Mouse (Mus musculus) splenic B cell, adult 2 months (primary cell): ENCODE data around the gene Afdn.
A peak's percentile ranks its signal among the peaks of the same experiment; 100 is the strongest.

ENCODE experiments used
- DNase-seq: peaks from one replicate; pipeline ENCODE4 v3.0.0-alpha.2; 2011; ENCODE audit warnings: low read depth, low spot score
- H3K27me3 ChIP-seq: 2 replicates; pipeline ENCODE4 v1.6.1; 2012; ENCODE audit warnings: mild to moderate bottlenecking, low read length, moderate library complexity, mixed read lengths; ENCODE audit not compliant: control insufficient read depth, poor library complexity, insufficient read depth, severe bottlenecking
- H3K36me3 ChIP-seq: 2 replicates; pipeline ENCODE4 v1.6.1; 2012; ENCODE audit warnings: mild to moderate bottlenecking, low read length, moderate library complexity, mixed read lengths; ENCODE audit not compliant: control insufficient read depth, poor library complexity, insufficient read depth, severe bottlenecking

Gene Afdn

DNA sequence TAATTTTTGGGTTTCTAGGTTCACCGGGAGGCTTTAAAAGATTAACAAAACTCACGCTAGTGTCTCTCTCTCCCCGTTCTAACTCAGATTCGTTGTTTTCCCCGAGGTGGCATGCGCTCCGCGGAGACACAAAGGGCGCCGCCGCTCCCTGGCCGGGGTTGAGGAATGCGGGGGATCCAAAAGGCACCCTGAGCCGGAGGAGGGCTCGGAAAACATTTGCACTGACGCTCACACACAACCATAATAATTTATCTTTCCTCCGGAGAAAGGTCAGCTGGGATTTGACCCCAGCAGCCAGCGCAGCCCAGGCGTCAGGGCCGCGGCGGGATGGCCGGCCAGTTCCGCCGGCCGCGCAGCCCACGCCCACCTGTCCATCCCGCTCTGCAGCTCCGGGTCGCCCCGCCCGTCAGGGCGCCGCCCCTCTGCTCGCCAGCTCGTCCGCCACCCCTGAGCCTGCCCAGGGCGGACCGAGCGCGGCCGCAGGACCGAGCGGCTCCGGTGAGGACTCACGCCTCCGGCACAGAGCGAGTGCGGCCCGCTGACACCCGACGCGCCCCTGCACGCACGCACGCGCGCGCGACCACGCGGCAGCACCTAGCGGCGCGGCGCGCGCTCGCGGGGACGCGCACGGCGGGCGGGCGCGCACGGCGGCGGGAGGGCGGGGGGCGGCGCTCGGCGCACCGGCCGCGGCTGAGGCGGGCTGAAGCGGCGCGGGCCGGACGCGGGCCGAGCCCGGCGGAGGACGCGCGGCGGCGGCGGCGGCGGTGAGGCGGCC lies at the start of gene Afdn:
Gene Afdn, plus strand, starts transcription at position 687 of the 775 bp plus-strand sequence.
- DNase-seq: peak; percentile 29
- Histone ChIP-seq H3K36me3 (no peaks in the 10 kb centered on the region), H3K27me3 (peaks cover 2% of the 10 kb centered on the region)

DNA sequence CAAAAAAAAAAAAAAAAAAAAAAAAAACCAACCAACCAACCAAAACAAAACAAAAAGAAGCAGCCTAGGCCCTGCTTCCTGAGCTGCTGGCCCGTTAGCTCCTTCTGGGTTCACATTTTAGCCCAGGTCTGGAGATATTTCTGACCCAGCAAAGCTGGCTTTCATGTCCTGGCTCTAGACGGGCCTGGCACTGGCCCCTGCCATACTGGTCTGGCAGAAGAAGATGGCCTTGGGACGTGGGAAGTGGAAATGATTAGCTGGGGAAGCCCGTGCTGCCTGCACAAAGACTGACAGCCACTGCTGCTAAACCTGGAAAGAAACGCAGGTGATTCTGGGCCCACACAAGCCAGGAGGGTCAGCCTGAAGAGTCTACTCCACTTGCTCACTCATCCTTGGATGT lies 49.2 kb upstream of the Afdn start:
- no peaks in the 10 kb centered on the region for H3K36me3 ChIP-seq
- DNase-seq: no peak
- H3K27me3 ChIP-seq: no peaks in the 10 kb centered on the region

DNA sequence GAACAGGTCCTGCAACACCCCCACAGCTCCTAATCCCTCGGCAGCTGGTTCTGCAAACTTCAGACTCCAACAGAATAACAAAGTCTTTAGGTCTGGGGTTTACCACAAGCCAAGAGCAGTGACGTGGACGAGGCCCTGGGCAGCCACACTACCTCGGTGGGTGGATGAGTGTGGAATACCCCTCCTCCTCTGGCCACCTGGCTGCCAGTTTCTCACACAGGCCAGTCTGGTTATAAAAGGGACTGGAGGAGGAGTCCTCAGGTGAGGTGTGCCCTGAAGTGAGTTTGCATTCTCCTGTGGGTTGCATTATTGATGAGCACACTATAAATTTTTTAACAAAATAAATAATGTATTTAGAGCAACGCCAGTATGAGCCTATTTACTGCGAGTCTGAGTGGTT lies 48.2 kb upstream of the Afdn start:
- no peak for DNase-seq

DNA sequence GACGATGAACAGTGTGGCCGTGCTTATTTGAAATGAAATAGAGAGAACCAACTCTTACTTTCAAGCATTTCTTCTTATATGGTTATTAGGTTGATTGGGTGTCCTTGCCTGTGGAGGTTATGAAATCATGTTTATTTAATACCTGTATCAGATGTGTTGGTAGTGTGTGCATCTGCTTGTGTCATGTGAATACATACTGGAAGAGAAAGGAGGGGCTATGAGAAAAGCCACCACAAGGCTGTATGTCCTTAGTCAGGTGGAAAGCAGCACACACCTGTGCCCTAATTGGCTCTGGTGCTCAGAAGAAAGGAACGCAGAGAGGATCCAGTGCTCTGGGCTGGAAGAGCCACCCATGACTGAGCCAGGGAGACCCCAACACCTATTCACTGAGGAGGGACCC lies 47.8 kb upstream of the Afdn start:
- DNase-seq: no peak
- no peaks in the 10 kb centered on the region for H3K27me3 ChIP-seq
- no peaks in the 10 kb centered on the region for H3K36me3 ChIP-seq

More for the DNA sequence above, 48.2 kb upstream of the Afdn start:
- Histone ChIP-seq H3K36me3 (no peaks in the 10 kb centered on the region), H3K27me3 (no peaks in the 10 kb centered on the region)

GRCm38 (mm10) chr17:13714128-13714527 lies 46.2 kb upstream of the Afdn start:
- H3K36me3 ChIP-seq: no peaks in the 10 kb centered on the region
- H3K27me3 ChIP-seq: no peaks in the 10 kb centered on the region
- DNase-seq: no peak

DNA sequence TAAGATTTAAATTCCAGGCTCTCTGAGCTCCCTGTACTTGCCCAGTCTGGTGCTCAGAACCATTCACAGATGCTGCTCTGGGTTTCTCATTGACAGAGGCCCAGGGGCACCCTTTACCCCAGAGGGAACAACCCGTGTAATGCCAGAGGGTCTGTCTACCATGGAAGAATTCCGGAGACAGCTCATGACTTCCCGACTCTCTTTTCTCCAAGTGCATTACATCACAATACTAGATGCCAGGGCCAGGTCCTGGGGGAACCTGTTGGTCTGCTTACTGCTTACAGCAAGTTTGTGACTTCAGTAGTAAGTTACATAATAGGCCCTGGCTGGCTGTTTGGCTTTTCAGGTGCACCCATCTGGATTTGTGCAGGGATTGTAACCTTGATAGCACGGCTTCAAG lies 45.7 kb upstream of the Afdn start:
- no peaks in the 10 kb centered on the region for H3K27me3 ChIP-seq
- H3K36me3 ChIP-seq: no peaks in the 10 kb centered on the region
- DNase-seq: no peak

DNA sequence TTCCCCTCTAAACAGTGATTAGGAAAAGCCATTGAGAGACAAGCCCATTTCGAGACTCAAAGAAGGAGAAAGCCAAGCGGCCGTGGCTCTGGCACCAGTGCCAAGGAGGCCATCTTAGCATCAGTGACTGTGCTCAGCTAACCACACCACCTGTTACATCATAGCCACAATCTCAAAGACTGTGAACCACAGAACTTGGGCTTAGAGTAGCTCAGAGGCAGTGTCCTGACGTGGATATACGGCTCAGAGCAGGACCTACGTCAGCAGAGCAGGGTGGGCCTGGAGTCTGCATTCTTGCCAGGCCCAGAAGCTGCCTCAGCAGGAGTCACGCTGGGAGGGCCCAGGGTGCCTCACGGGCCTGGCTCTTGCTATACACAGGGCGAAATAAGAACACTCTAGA lies 44.8 kb upstream of the Afdn start:
- H3K36me3 ChIP-seq: no peaks in the 10 kb centered on the region
- DNase-seq: no peak
- H3K27me3 ChIP-seq: no peaks in the 10 kb centered on the region

GRCm38 (mm10) chr17:13716336-13716735 lies 44.0 kb upstream of the Afdn start:
- no peak for DNase-seq
- Histone ChIP-seq H3K27me3 (no peaks in the 10 kb centered on the region), H3K36me3 (no peaks in the 10 kb centered on the region)

DNA sequence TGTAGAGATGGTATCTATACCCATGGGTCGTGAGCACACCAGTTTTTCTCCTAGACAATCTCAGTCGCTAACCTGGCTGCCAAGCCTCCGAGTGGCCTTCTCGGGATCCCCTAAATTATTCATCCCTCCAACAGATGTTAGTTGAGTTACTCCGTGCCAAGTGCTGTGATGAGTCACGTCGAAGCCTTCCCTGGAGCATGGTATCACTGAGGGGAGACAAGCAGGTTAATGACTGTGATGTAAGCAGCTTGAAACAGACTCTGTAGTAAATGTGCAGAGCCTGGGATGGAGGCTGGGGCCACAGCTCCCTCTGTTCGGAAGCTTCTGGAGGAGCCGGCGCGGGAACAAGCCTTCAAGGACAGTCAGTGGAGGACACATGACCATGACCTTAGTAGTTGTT lies 42.9 kb upstream of the Afdn start:
- DNase-seq: no peak
- Histone ChIP-seq H3K36me3 (no peaks in the 10 kb centered on the region), H3K27me3 (no peaks in the 10 kb centered on the region)

DNA sequence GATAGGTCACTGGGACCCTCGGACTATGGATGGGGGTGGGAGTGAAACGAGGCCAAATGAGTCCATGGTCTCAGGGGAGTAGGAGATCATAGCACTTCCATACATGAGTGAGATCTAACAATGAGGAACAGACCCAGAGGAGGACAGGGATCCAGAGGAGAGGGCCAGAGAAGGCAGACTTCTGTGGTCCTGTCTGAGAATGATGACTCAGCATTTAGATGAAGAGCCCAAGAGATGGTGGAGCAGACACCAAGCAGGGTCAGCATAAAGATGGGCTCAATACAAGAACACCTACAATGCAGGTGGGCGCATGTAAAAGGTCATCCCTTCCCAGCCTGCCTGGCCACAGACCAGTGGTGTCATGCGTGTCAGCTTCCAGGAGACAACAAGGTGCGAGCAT lies 40.2 kb upstream of the Afdn start:
- Histone ChIP-seq H3K36me3 (no peaks in the 10 kb centered on the region), H3K27me3 (no peaks in the 10 kb centered on the region)
- no peak for DNase-seq

- Histone ChIP-seq H3K27me3 (no peaks in the 10 kb centered on the region), H3K36me3 (no peaks in the 10 kb centered on the region)
- DNase-seq: no peak
Observed at GRCm38 (mm10) chr17:13721372-13721771, 39.0 kb upstream of the Afdn start.

GRCm38 (mm10) chr17:13722434-13722833 lies 37.9 kb upstream of the Afdn start:
- H3K27me3 ChIP-seq: no peaks in the 10 kb centered on the region
- no peak for DNase-seq
- no peaks in the 10 kb centered on the region for H3K36me3 ChIP-seq

GRCm38 (mm10) chr17:13725004-13725550 lies 35.3 kb upstream of the Afdn start:
- DNase-seq: no peak
- Histone ChIP-seq H3K27me3 (no peaks in the 10 kb centered on the region), H3K36me3 (no peaks in the 10 kb centered on the region)

- Histone ChIP-seq H3K27me3 (no peaks in the 10 kb centered on the region), H3K36me3 (no peaks in the 10 kb centered on the region)
- DNase-seq: no peak
Observed at GRCm38 (mm10) chr17:13726832-13727355, 33.4 kb upstream of the Afdn start.

DNA sequence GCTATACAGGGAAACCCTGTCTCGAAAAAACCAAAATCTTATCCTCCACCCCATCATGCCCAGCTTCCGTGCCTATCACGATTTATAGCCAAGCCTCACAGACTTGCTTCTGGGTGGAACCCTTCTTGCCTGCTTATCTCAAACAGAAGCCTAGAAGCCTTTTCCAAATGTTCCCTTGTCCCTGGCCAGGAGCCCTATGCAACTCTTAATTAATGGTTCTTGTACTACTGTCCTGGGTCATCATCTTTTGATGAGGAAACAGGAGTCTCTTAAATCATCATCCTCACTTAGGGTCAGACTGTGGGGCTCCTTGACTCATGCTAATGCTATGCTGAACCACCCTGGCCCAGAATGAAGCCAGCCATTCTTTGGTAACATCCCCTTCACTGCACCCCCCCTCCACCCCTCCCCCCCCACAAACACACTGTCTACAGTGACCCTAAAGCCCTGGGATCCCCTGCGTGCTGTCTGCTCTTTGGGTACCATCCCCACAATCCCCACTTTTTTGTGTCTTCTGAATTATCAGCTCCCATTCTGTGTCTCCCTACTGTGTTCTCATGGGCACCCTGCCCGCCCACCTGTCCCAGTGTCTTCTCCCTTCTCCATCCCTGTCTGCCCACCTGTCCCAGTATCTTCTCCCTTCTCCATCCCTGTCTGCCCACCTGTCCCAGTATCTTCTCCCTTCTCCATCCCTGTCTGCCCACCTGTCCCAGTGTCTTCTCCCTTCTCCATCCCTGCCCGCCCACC lies 29.2 kb upstream of the Afdn start:
- DNase-seq: no peak
- H3K27me3 ChIP-seq: no peaks in the 10 kb centered on the region
- no peaks in the 10 kb centered on the region for H3K36me3 ChIP-seq
